Mouse (Mus musculus) lung, postnatal 0 days (tissue): ENCODE results near the gene Nhlrc1.

Experiments used
- CTCF ChIP-seq: IDR thresholded peaks from 2 replicates; pipeline ENCODE4 v1.5.1; 2016; ENCODE audit warnings: antibody characterized with exemption, mild to moderate bottlenecking
- EP300 ChIP-seq: IDR thresholded peaks from 2 replicates; pipeline ENCODE4 v1.6.1; 2016; ENCODE audit warnings: antibody characterized with exemption, mild to moderate bottlenecking, control low read depth

GRCm38 (mm10) chr13:47033602-47034001 lies 19.0 kb upstream of the Nhlrc1 start:
- TF ChIP-seq CTCF (no peak), EP300 (no peak)
